Mouse (Mus musculus): Measurements from ENCODE around the gene Zbtb20. TPM values are rescaled to one million over a fixed set of nuclear protein-coding genes. Genes with fewer than 3 reads are reported as not detected.

Gene Zbtb20
- polyA plus RNA-seq, 1 experiment from 2014 or later, result 15.4 TPM

- DNase-seq (ENCODE audit: low spot score), result no peak
- Histone ChIP-seq H3K4me3 (ENCODE audit: low read depth, low read length) (no peak overlapping the region), H3K4me1 (ENCODE audit: control insufficient read depth, insufficient read depth, low read length) (no peaks in the 10 kb centered on the region), H3K9ac (replicated peaks; ENCODE audit: low read length) (no peak overlapping the region), H3K36me3 (replicated peaks; ENCODE audit: control insufficient read depth, insufficient read depth, low read depth, low read length) (no peaks in the 10 kb centered on the region), H3K4me2 (ENCODE audit: low read depth, low read length) (no peak overlapping the region), H3K27ac (replicated peaks; ENCODE audit: low read depth, low read length) (no peak overlapping the region), H3K9me3 (replicated peaks; ENCODE audit: control insufficient read depth, low read length) (no peaks in the 10 kb centered on the region), H3K27me3 (ENCODE audit: control insufficient read depth, insufficient read depth, low read length) (no peaks in the 10 kb centered on the region)
- WGBS, result 80% methylated on average over 9 of the region's 9 CpGs
- ATAC-seq (replicated peaks; ENCODE audit: insufficient number of reproducible peaks, low FRiP score, low TSS enrichment, low read depth), result no peak
Measured at GRCm38 (mm10) chr16:43495175-43495818, 619.6 kb downstream of the Zbtb20 start.

- Histone ChIP-seq H3K27ac (replicated peaks; ENCODE audit: low read depth, low read length) (no peak overlapping the region), H3K4me3 (ENCODE audit: low read depth, low read length) (no peak overlapping the region), H3K4me2 (ENCODE audit: low read depth, low read length) (no peak overlapping the region), H3K9ac (replicated peaks; ENCODE audit: low read length) (no peak overlapping the region), H3K36me3 (replicated peaks; ENCODE audit: control insufficient read depth, insufficient read depth, low read depth, low read length) (no peaks in the 10 kb centered on the region), H3K4me1 (ENCODE audit: control insufficient read depth, insufficient read depth, low read length) (no peaks in the 10 kb centered on the region), H3K27me3 (ENCODE audit: control insufficient read depth, insufficient read depth, low read length) (no peaks in the 10 kb centered on the region), H3K9me3 (replicated peaks; ENCODE audit: control insufficient read depth, low read length) (no peaks in the 10 kb centered on the region)
- ATAC-seq (replicated peaks; ENCODE audit: insufficient number of reproducible peaks, low FRiP score, low TSS enrichment, low read depth), result no peak
- 64% methylated on average over 2 of the region's 2 CpGs for WGBS
- DNase-seq (ENCODE audit: low spot score), result no peak
Measured at GRCm38 (mm10) chr16:43497093-43497492, 621.4 kb downstream of the Zbtb20 start.

DNA sequence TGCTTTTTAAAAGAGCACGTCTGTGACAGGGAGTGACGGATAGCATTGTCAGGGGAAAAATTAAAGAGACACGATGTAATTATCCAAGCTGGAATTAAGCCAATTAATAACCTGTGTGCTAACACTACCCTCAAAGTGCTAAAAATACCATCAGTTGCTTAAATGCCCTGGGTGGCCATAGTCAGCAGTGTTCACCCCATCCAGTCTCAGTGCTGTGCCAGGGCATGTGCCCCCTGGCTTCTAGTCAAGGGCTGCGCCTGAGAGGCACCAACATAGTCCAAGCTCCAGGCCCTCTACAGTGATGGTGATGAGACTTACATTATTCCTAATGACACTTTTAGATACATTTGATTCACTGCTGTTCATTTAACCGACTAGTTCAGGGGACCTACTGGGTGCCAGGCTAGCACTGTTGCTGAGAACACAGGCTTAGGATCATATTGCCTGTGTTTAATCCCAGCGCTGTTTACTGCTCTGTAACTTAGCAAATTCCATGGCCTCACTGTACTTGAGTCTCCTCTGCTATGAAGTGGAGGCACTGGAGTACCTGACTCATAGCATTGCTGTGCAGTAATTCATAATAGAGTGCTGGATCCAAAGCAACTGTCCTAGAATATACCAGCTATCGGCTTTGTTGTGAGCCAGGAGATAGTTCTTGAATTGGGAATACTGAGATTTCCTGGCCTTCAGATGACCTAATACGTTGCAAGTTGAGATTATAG lies 624.6 kb downstream of the Zbtb20 start:
- Histone ChIP-seq H3K27me3 (ENCODE audit: control insufficient read depth, insufficient read depth, low read length) (no peaks in the 10 kb centered on the region), H3K27ac (replicated peaks; ENCODE audit: low read depth, low read length) (no peak overlapping the region), H3K9me3 (replicated peaks; ENCODE audit: control insufficient read depth, low read length) (no peaks in the 10 kb centered on the region), H3K4me2 (ENCODE audit: low read depth, low read length) (no peak overlapping the region), H3K4me1 (ENCODE audit: control insufficient read depth, insufficient read depth, low read length) (no peaks in the 10 kb centered on the region), H3K36me3 (replicated peaks; ENCODE audit: control insufficient read depth, insufficient read depth, low read depth, low read length) (no peaks in the 10 kb centered on the region), H3K4me3 (ENCODE audit: low read depth, low read length) (no peak overlapping the region), H3K9ac (replicated peaks; ENCODE audit: low read length) (no peak overlapping the region)
- DNase-seq (ENCODE audit: low spot score) (no peak), ATAC-seq (replicated peaks; ENCODE audit: insufficient number of reproducible peaks, low FRiP score, low TSS enrichment, low read depth) (no peak)
- 88% methylated on average over 8 of the region's 8 CpGs for WGBS

- Histone ChIP-seq H3K4me2 (ENCODE audit: low read depth, low read length) (no peak overlapping the region), H3K27ac (replicated peaks; ENCODE audit: low read depth, low read length) (no peak overlapping the region), H3K9me3 (replicated peaks; ENCODE audit: control insufficient read depth, low read length) (no peaks in the 10 kb centered on the region), H3K4me3 (ENCODE audit: low read depth, low read length) (no peak overlapping the region), H3K36me3 (replicated peaks; ENCODE audit: control insufficient read depth, insufficient read depth, low read depth, low read length) (no peaks in the 10 kb centered on the region), H3K9ac (replicated peaks; ENCODE audit: low read length) (no peak overlapping the region), H3K4me1 (ENCODE audit: control insufficient read depth, insufficient read depth, low read length) (no peaks in the 10 kb centered on the region), H3K27me3 (ENCODE audit: control insufficient read depth, insufficient read depth, low read length) (no peaks in the 10 kb centered on the region)
- no peak for ATAC-seq (replicated peaks; ENCODE audit: insufficient number of reproducible peaks, low FRiP score, low TSS enrichment, low read depth)
- no peak for DNase-seq (ENCODE audit: low spot score)
- WGBS, result 70% methylated on average over 4 of the region's 4 CpGs
Measured at GRCm38 (mm10) chr16:43501284-43501683, 625.6 kb downstream of the Zbtb20 start.

GRCm38 (mm10) chr16:43502339-43503009 lies 626.8 kb downstream of the Zbtb20 start:
- Histone ChIP-seq H3K9me3 (replicated peaks; ENCODE audit: control insufficient read depth, low read length) (no peaks in the 10 kb centered on the region), H3K4me1 (ENCODE audit: control insufficient read depth, insufficient read depth, low read length) (no peaks in the 10 kb centered on the region), H3K9ac (replicated peaks; ENCODE audit: low read length) (no peak overlapping the region), H3K4me2 (ENCODE audit: low read depth, low read length) (peak overlapping the region; percentile 49), H3K36me3 (replicated peaks; ENCODE audit: control insufficient read depth, insufficient read depth, low read depth, low read length) (no peaks in the 10 kb centered on the region), H3K27ac (replicated peaks; ENCODE audit: low read depth, low read length) (no peak overlapping the region), H3K27me3 (ENCODE audit: control insufficient read depth, insufficient read depth, low read length) (no peaks in the 10 kb centered on the region), H3K4me3 (ENCODE audit: low read depth, low read length) (no peak overlapping the region)
- peak; percentile 5; the same call in 1 of the 2 replicates for ATAC-seq (replicated peaks; ENCODE audit: insufficient number of reproducible peaks, low FRiP score, low TSS enrichment, low read depth)
- 54% methylated on average over 12 of the region's 12 CpGs for WGBS
- no peak for DNase-seq (ENCODE audit: low spot score)

- Histone ChIP-seq H3K36me3 (replicated peaks; ENCODE audit: control insufficient read depth, insufficient read depth, low read depth, low read length) (no peaks in the 10 kb centered on the region), H3K27me3 (ENCODE audit: control insufficient read depth, insufficient read depth, low read length) (no peaks in the 10 kb centered on the region), H3K4me1 (ENCODE audit: control insufficient read depth, insufficient read depth, low read length) (no peaks in the 10 kb centered on the region), H3K4me3 (ENCODE audit: low read depth, low read length) (peak overlapping the region; percentile 37), H3K27ac (replicated peaks; ENCODE audit: low read depth, low read length) (peak overlapping the region; percentile 62), H3K4me2 (ENCODE audit: low read depth, low read length) (peak overlapping the region; percentile 49), H3K9ac (replicated peaks; ENCODE audit: low read length) (peak overlapping the region; percentile 37; the same call in 1 of the 2 replicates), H3K9me3 (replicated peaks; ENCODE audit: control insufficient read depth, low read length) (no peaks in the 10 kb centered on the region)
- ATAC-seq (replicated peaks; ENCODE audit: insufficient number of reproducible peaks, low FRiP score, low TSS enrichment, low read depth) (peak; percentile 79), DNase-seq (ENCODE audit: low spot score) (peak; percentile 55)
- 3% methylated on average over 13 of the region's 13 CpGs for WGBS
Measured at GRCm38 (mm10) chr16:43503010-43503635, 627.4 kb downstream of the Zbtb20 start.

DNA sequence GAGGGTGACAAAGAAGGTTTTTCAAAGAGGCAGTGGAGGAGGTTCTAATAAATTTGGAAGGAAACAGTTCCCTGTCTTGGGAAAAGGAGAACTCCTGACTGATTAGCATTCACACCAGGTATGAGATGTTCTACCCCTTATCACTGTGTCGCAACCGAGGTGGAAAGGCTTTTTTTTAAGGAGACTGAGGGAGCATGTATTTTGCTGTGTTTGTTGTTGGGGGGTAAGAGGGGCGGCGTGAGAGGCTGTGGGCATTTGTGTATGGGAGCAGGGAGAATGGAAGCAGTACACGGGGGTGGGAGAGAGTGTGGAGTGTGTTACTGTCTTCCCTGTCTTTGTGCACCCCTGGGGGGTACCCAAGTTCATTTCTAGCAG lies 627.9 kb downstream of the Zbtb20 start:
- peak overlapping the region; percentile 37 for H3K4me3 ChIP-seq (ENCODE audit: low read depth, low read length)
- no peaks in the 10 kb centered on the region for H3K27me3 ChIP-seq (ENCODE audit: control insufficient read depth, insufficient read depth, low read length)
- H3K4me1 ChIP-seq (ENCODE audit: control insufficient read depth, insufficient read depth, low read length), result no peaks in the 10 kb centered on the region
- peak; percentile 72; the same call in 1 of the 2 replicates for ATAC-seq (replicated peaks; ENCODE audit: insufficient number of reproducible peaks, low FRiP score, low TSS enrichment, low read depth)
- H3K27ac ChIP-seq (replicated peaks; ENCODE audit: low read depth, low read length), result peak overlapping the region; percentile 62
- peak overlapping the region; percentile 61 for H3K9ac ChIP-seq (replicated peaks; ENCODE audit: low read length)
- no peaks in the 10 kb centered on the region for H3K36me3 ChIP-seq (replicated peaks; ENCODE audit: control insufficient read depth, insufficient read depth, low read depth, low read length)
- H3K9me3 ChIP-seq (replicated peaks; ENCODE audit: control insufficient read depth, low read length), result no peaks in the 10 kb centered on the region
- DNase-seq (ENCODE audit: low spot score), result no peak
- peak overlapping the region; percentile 49 for H3K4me2 ChIP-seq (ENCODE audit: low read depth, low read length)
- WGBS, result 5% methylated on average over 5 of the region's 5 CpGs

All from embryonic facial prominence, embryonic 11.5 days (tissue).